Mouse (Mus musculus): Measurements from ENCODE around the gene Phf23.
A peak's percentile ranks its signal among the peaks of the same experiment; 100 is the strongest.

DNA sequence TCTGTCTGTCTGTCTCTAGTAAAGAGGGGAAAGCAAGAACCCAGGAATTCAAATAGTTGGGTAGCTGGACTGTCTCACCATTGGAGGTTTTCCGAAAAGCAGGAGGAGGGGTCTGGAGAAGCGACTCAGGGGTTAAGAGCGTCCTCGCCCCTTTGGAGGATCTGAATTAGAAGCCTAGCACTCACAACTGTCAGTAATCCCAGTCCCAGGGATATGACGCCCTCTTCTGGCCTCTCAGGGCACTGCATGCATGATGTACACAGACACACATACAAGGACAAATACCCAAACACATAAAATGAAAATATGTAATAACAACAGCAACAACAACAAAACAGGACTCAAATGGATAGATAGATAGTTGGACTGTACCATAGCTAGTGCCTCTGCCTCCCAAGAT lies 35.0 kb upstream of the Phf23 start:
- TF ChIP-seq CTCF (IDR thresholded peaks at IDR 0.05; ENCODE audit: low read depth) (peak; percentile 66), EP300 (optimal IDR thresholded peaks at IDR 0.05) (no peak)

Data from stomach, postnatal 0 days (tissue).